In the genomic region with DNA sequence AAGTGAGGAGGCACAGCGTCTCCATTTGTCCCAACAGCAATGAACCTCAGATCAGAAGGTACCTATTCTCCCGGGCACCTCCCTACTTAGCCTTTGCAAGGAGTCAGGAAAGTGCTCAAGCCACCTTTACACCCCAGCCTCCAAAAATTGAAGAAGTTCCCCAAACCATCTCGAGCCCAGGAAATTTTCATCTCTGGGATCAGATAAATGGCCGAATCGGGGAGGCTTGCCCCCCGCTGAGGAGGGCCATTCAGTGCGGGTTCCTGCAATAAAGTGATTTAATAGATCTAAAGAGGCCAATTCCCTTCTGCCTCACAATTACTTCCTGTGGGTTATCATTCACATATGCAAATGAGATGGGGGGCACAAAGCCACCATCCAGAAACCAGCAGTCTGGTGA, we compare ENCODE assay signal across 25 mouse cellular contexts. TPM values are rescaled to one million over a fixed set of nuclear protein-coding genes. Genes with fewer than 3 reads are reported as not detected.
A peak's percentile ranks its signal among the peaks of the same experiment; 100 is the strongest.
DNase-seq lines count a peak whose midpoint lies in the region; ATAC-seq and TF ChIP-seq lines count a peak whose summit lies in the region.
"Had no signal": no experiment of that assay in that cellular context is flagged by ENCODE, and none has a peak within 500 bp of the region (broad histone marks: within the 10 kb centered on the region; RNA-seq: fewer than 3 reads in every experiment).

No protein-coding gene starts in this region.

- TF ChIP-seq EP300 in liver, postnatal 0 days (IDR thresholded peaks at IDR 0.05; ENCODE audit: low read depth), result no peak

- H3K27ac ChIP-seq in forebrain, embryonic 11.5 days (ENCODE audit: low read depth, low read length), result peak overlapping the region; percentile 86
- H3K27ac ChIP-seq in forebrain, embryonic 15.5 days (replicated peaks), result no peak overlapping the region
- H3K27ac ChIP-seq in liver, embryonic 11.5 days (ENCODE audit: low read depth, low read length), result no peak overlapping the region
- no peak overlapping the region for H3K27ac ChIP-seq in liver, postnatal 0 days (ENCODE audit: low read depth)
- peak overlapping the region; percentile 89 for H3K27ac ChIP-seq in embryonic facial prominence, embryonic 10.5 days (replicated peaks)
- H3K27ac ChIP-seq: heart, adult 2 months; hindbrain, embryonic 15.5 days; liver, embryonic 14.5 days; macrophage; stomach, postnatal 0 days had no signal

- peaks cover 52% of the 10 kb centered on the region for H3K4me1 ChIP-seq in forebrain, embryonic 11.5 days (replicated peaks; ENCODE audit: control insufficient read depth, insufficient read depth, low read length)
- peaks cover 33% of the 10 kb centered on the region for H3K4me1 ChIP-seq in forebrain, embryonic 15.5 days
- H3K4me1 ChIP-seq in liver, embryonic 11.5 days (replicated peaks; ENCODE audit: control insufficient read depth, insufficient read depth, low read length), result peaks cover 23% of the 10 kb centered on the region
- peaks cover 7% of the 10 kb centered on the region for H3K4me1 ChIP-seq in liver, postnatal 0 days (ENCODE audit: insufficient read depth)
- H3K4me1 ChIP-seq in E14TG2a.4 (replicated peaks; ENCODE audit: low read depth, low read length), result peaks cover 67% of the 10 kb centered on the region
- H3K4me1 ChIP-seq in embryonic facial prominence, embryonic 10.5 days, result peaks cover 92% of the 10 kb centered on the region

- peak overlapping the region; percentile 9; the same call in 1 of the 2 replicates for H3K9ac ChIP-seq in forebrain, embryonic 11.5 days (ENCODE audit: low read length)
- H3K9ac ChIP-seq in forebrain, embryonic 15.5 days (replicated peaks), result no peak overlapping the region
- no peak overlapping the region for H3K9ac ChIP-seq in liver, embryonic 11.5 days (ENCODE audit: low read depth, low read length)
- H3K9ac ChIP-seq in liver, postnatal 0 days (replicated peaks), result no peak overlapping the region
- H3K9ac ChIP-seq: hindbrain, embryonic 15.5 days; liver, embryonic 14.5 days had no signal

- no peak for ATAC-seq in forebrain, embryonic 11.5 days (replicated peaks; ENCODE audit: low FRiP score)
- ATAC-seq in forebrain, embryonic 15.5 days (replicated peaks), result no peak
- no peak for ATAC-seq in liver, embryonic 11.5 days (replicated peaks; ENCODE audit: low FRiP score)
- ATAC-seq in liver, postnatal 0 days, result no peak
- ATAC-seq: CD4-positive, CD25-positive, alpha-beta regulatory T cell, adult 4 months; forebrain, embryonic 14.5 days; intestine, postnatal 0 days had no signal

- no peak for DNase-seq in forebrain, embryonic 11.5 days (ENCODE audit: low spot score)
- no peak for DNase-seq in liver, embryonic 11.5 days (ENCODE audit: low spot score)
- no peak for DNase-seq in liver, postnatal 0 days
- no peak for DNase-seq in embryonic facial prominence, embryonic 10.5 days (ENCODE audit: low spot score)
- no peak for DNase-seq in urinary bladder, postnatal 25 days (ENCODE audit: low spot score)
- DNase-seq in ovary, postnatal 14 days (ENCODE audit: low spot score), result no peak
- DNase-seq: adrenal gland, adult 2 months; cerebellum, adult 2 months; cerebellum, postnatal 36 days; gastrocnemius, postnatal 25 days; heart, adult 2 months; kidney, postnatal 10 days; layer of hippocampus, postnatal 36 days had no signal

- H3K36me3 ChIP-seq in forebrain, embryonic 11.5 days (ENCODE audit: control insufficient read depth, insufficient read depth, low read length), result no peaks in the 10 kb centered on the region
- H3K36me3 ChIP-seq in forebrain, embryonic 15.5 days, result no peaks in the 10 kb centered on the region
- H3K36me3 ChIP-seq in liver, embryonic 11.5 days (ENCODE audit: control insufficient read depth, insufficient read depth, low read length), result no peaks in the 10 kb centered on the region
- H3K36me3 ChIP-seq in liver, postnatal 0 days (replicated peaks; ENCODE audit: insufficient read depth, low read length), result no peaks in the 10 kb centered on the region
- H3K36me3 ChIP-seq in E14TG2a.4 (ENCODE audit: insufficient read depth, low read length), result peaks cover 38% of the 10 kb centered on the region
- peaks cover 9% of the 10 kb centered on the region; the same call in 1 of the 2 replicates for H3K36me3 ChIP-seq in embryonic facial prominence, embryonic 10.5 days (replicated peaks)
- H3K36me3 ChIP-seq: hindbrain, embryonic 15.5 days had no signal

- TF ChIP-seq CTCF in liver, postnatal 0 days (IDR thresholded peaks at IDR 0.05; ENCODE audit: low read depth), result no peak
- TF ChIP-seq CTCF in E14TG2a.4 (conservative IDR thresholded peaks at IDR 0.05; ENCODE audit: low read length), result no peak

- H3K4me2 ChIP-seq in forebrain, embryonic 11.5 days (ENCODE audit: low read depth, low read length, severe bottlenecking), result peak overlapping the region; percentile 68; the same call in 1 of the 2 replicates
- H3K4me2 ChIP-seq in forebrain, embryonic 15.5 days (replicated peaks), result no peak overlapping the region
- H3K4me2 ChIP-seq in liver, embryonic 11.5 days, result peak overlapping the region; percentile 64
- no peak overlapping the region for H3K4me2 ChIP-seq in liver, postnatal 0 days (ENCODE audit: low read depth, low read length)

- peak overlapping the region; percentile 48 for H3K4me3 ChIP-seq in forebrain, embryonic 11.5 days (ENCODE audit: low read depth, low read length)
- no peak overlapping the region for H3K4me3 ChIP-seq in forebrain, embryonic 15.5 days
- no peak overlapping the region for H3K4me3 ChIP-seq in liver, embryonic 11.5 days (ENCODE audit: low read depth, low read length)
- no peak overlapping the region for H3K4me3 ChIP-seq in liver, postnatal 0 days (ENCODE audit: low read depth, low read length)
- peak overlapping the region; percentile 95 for H3K4me3 ChIP-seq in E14TG2a.4 (replicated peaks; ENCODE audit: low read length)
- peak overlapping the region; percentile 69 for H3K4me3 ChIP-seq in embryonic facial prominence, embryonic 10.5 days
- H3K4me3 ChIP-seq: heart, adult 2 months; hindbrain, embryonic 15.5 days had no signal

- 2% methylated on average over 7 of the region's 7 CpGs for WGBS in forebrain, embryonic 11.5 days
- WGBS in forebrain, embryonic 15.5 days, result 2% methylated on average over 7 of the region's 7 CpGs
- WGBS in liver, embryonic 11.5 days, result 15% methylated on average over 7 of the region's 7 CpGs
- 21% methylated on average over 7 of the region's 7 CpGs for WGBS in liver, postnatal 0 days (ENCODE audit: insufficient replicate concordance)
- WGBS in embryonic facial prominence, embryonic 10.5 days, result 3% methylated on average over 7 of the region's 7 CpGs

- H3K27me3 ChIP-seq in forebrain, embryonic 11.5 days (ENCODE audit: control insufficient read depth, insufficient read depth, low read length), result no peaks in the 10 kb centered on the region
- H3K27me3 ChIP-seq in forebrain, embryonic 15.5 days, result peaks cover 41% of the 10 kb centered on the region
- H3K27me3 ChIP-seq in liver, embryonic 11.5 days (replicated peaks; ENCODE audit: control insufficient read depth, insufficient read depth, low read length), result peaks cover 41% of the 10 kb centered on the region
- H3K27me3 ChIP-seq in liver, postnatal 0 days (ENCODE audit: insufficient read depth, low read length), result peaks cover 46% of the 10 kb centered on the region
- H3K27me3 ChIP-seq in E14TG2a.4 (ENCODE audit: insufficient read depth, low read length), result no peaks in the 10 kb centered on the region
- no peaks in the 10 kb centered on the region for H3K27me3 ChIP-seq in embryonic facial prominence, embryonic 10.5 days (replicated peaks; ENCODE audit: low read depth, poor library complexity, severe bottlenecking)

- no peaks in the 10 kb centered on the region for H3K9me3 ChIP-seq in forebrain, embryonic 11.5 days (ENCODE audit: control insufficient read depth, low read length)
- H3K9me3 ChIP-seq in forebrain, embryonic 15.5 days, result no peaks in the 10 kb centered on the region
- no peaks in the 10 kb centered on the region for H3K9me3 ChIP-seq in liver, embryonic 11.5 days (ENCODE audit: control insufficient read depth, low read length)
- no peaks in the 10 kb centered on the region for H3K9me3 ChIP-seq in liver, postnatal 0 days (ENCODE audit: low read length)
- H3K9me3 ChIP-seq in E14TG2a.4 (ENCODE audit: low read length), result no peaks in the 10 kb centered on the region
- H3K9me3 ChIP-seq in embryonic facial prominence, embryonic 10.5 days, result no peaks in the 10 kb centered on the region
- H3K9me3 ChIP-seq: hindbrain, embryonic 15.5 days had no signal

RNA-seq across cellular contexts. Expression of a gene that starts 2.4 kb away (rescaled TPM):
- polyA plus RNA-seq in forebrain, embryonic 11.5 days (2014; fragmentation: Nextera tagmentation; extraction: Ambion mirVana), result 1.6 and 2.3 TPM in 2 replicates
- not detected in 2 replicates for polyA plus RNA-seq in forebrain, embryonic 15.5 days (2015; fragmentation: Nextera tagmentation; extraction: Ambion mirVana)
- 5.8 TPM in 2 replicates for polyA plus RNA-seq in liver, embryonic 11.5 days (2014; fragmentation: Nextera tagmentation; extraction: Ambion mirVana)
- 0.87 and 1.1 TPM in 2 replicates for polyA plus RNA-seq in liver, postnatal 0 days (2015; fragmentation: Nextera tagmentation; extraction: Ambion mirVana)
- 18.7 and 24.2 TPM in 2 replicates for polyA plus RNA-seq in embryonic facial prominence, embryonic 10.5 days (2016; fragmentation: Nextera tagmentation; extraction: Ambion mirVana)
- polyA plus RNA-seq: adrenal gland, adult 2 months; CD4-positive, CD25-positive, alpha-beta regulatory T cell, adult 4 months; forebrain, embryonic 14.5 days; heart, adult 2 months; intestine, postnatal 0 days; lung, embryonic 16.5 days; macrophage; stomach, postnatal 0 days had no signal

RNA-seq across cellular contexts. Expression of a gene that starts 15.5 kb away (rescaled TPM):
- 41.9 and 46.5 TPM in 2 replicates for polyA plus RNA-seq in forebrain, embryonic 11.5 days (2014; fragmentation: Nextera tagmentation; extraction: Ambion mirVana)
- polyA plus RNA-seq in forebrain, embryonic 15.5 days (2015; fragmentation: Nextera tagmentation; extraction: Ambion mirVana), result 52.8 and 56.7 TPM in 2 replicates
- 30.9 and 39.0 TPM in 2 replicates for polyA plus RNA-seq in liver, embryonic 11.5 days (2014; fragmentation: Nextera tagmentation; extraction: Ambion mirVana)
- polyA plus RNA-seq in liver, postnatal 0 days (2015; fragmentation: Nextera tagmentation; extraction: Ambion mirVana), result 8.3 and 10.3 TPM in 2 replicates
- polyA plus RNA-seq in embryonic facial prominence, embryonic 10.5 days (2016; fragmentation: Nextera tagmentation; extraction: Ambion mirVana), result 41.2 and 42.1 TPM in 2 replicates

RNA-seq across cellular contexts. Expression of a gene that starts 37.4 kb away (rescaled TPM):
- polyA plus RNA-seq in forebrain, embryonic 11.5 days (2014; fragmentation: Nextera tagmentation; extraction: Ambion mirVana), result not detected in 2 replicates
- not detected in 2 replicates for polyA plus RNA-seq in forebrain, embryonic 15.5 days (2015; fragmentation: Nextera tagmentation; extraction: Ambion mirVana)
- not detected in 2 replicates for polyA plus RNA-seq in liver, embryonic 11.5 days (2014; fragmentation: Nextera tagmentation; extraction: Ambion mirVana)
- not detected in 2 replicates for polyA plus RNA-seq in liver, postnatal 0 days (2015; fragmentation: Nextera tagmentation; extraction: Ambion mirVana)
- not detected in 2 replicates for polyA plus RNA-seq in embryonic facial prominence, embryonic 10.5 days (2016; fragmentation: Nextera tagmentation; extraction: Ambion mirVana)
- polyA plus RNA-seq: cerebellum, adult 2 months; forebrain, embryonic 14.5 days; heart, adult 2 months; heart, postnatal 0 days; hindbrain, embryonic 15.5 days; intestine, postnatal 0 days; lung, embryonic 16.5 days; macrophage; neural tube, embryonic 14.5 days; stomach, postnatal 0 days had no signal

RNA-seq across cellular contexts. Expression of a gene that starts 44.4 kb away (rescaled TPM):
- polyA plus RNA-seq in forebrain, embryonic 11.5 days (2014; fragmentation: Nextera tagmentation; extraction: Ambion mirVana), result 1.9 and 2.5 TPM in 2 replicates
- 1.0 and 1.8 TPM in 2 replicates for polyA plus RNA-seq in forebrain, embryonic 15.5 days (2015; fragmentation: Nextera tagmentation; extraction: Ambion mirVana)
- 1.2 and 1.7 TPM in 2 replicates for polyA plus RNA-seq in liver, embryonic 11.5 days (2014; fragmentation: Nextera tagmentation; extraction: Ambion mirVana)
- polyA plus RNA-seq in liver, postnatal 0 days (2015; fragmentation: Nextera tagmentation; extraction: Ambion mirVana), result 0.69 and 1.4 TPM in 2 replicates
- polyA plus RNA-seq in embryonic facial prominence, embryonic 10.5 days (2016; fragmentation: Nextera tagmentation; extraction: Ambion mirVana), result 4.1 and 7.1 TPM in 2 replicates
- polyA plus RNA-seq: heart, postnatal 0 days; macrophage had no signal

RNA-seq across cellular contexts. Expression of a gene that starts 47.8 kb away (rescaled TPM):
- 4,212 and 4,469 TPM in 2 replicates for polyA plus RNA-seq in forebrain, embryonic 11.5 days (2014; fragmentation: Nextera tagmentation; extraction: Ambion mirVana)
- polyA plus RNA-seq in forebrain, embryonic 15.5 days (2015; fragmentation: Nextera tagmentation; extraction: Ambion mirVana), result 2,070 and 2,100 TPM in 2 replicates
- polyA plus RNA-seq in liver, embryonic 11.5 days (2014; fragmentation: Nextera tagmentation; extraction: Ambion mirVana), result 1,890 and 1,897 TPM in 2 replicates
- 547 and 562 TPM in 2 replicates for polyA plus RNA-seq in liver, postnatal 0 days (2015; fragmentation: Nextera tagmentation; extraction: Ambion mirVana)
- polyA plus RNA-seq in embryonic facial prominence, embryonic 10.5 days (2016; fragmentation: Nextera tagmentation; extraction: Ambion mirVana), result 2,976 and 3,167 TPM in 2 replicates

Comparison
In these comparisons a context has a peak if more than half of its experiments do, and no peak if none do; other contexts are left out.
1. H3K27ac ChIP-seq: peak in forebrain, embryonic 11.5 days (single experiment) and embryonic facial prominence, embryonic 10.5 days (single experiment); none in forebrain, embryonic 15.5 days (single experiment), liver, embryonic 11.5 days (single experiment) and liver, postnatal 0 days (single experiment).
2. H3K4me2 ChIP-seq: peak in forebrain, embryonic 11.5 days (single experiment) and liver, embryonic 11.5 days (single experiment); none in forebrain, embryonic 15.5 days (single experiment) and liver, postnatal 0 days (single experiment).
3. H3K4me3 ChIP-seq: peak in forebrain, embryonic 11.5 days (single experiment), E14TG2a.4 (single experiment) and embryonic facial prominence, embryonic 10.5 days (single experiment); none in forebrain, embryonic 15.5 days (single experiment), liver, embryonic 11.5 days (single experiment) and liver, postnatal 0 days (single experiment).